Mouse (Mus musculus): ENCODE data around the gene Aldh4a1. TPM values are rescaled to one million over a fixed set of nuclear protein-coding genes. Genes with fewer than 3 reads are reported as not detected.

Aldh4a1 gene
- polyA plus RNA-seq, 1 experiment, result 22.8 TPM

DNA sequence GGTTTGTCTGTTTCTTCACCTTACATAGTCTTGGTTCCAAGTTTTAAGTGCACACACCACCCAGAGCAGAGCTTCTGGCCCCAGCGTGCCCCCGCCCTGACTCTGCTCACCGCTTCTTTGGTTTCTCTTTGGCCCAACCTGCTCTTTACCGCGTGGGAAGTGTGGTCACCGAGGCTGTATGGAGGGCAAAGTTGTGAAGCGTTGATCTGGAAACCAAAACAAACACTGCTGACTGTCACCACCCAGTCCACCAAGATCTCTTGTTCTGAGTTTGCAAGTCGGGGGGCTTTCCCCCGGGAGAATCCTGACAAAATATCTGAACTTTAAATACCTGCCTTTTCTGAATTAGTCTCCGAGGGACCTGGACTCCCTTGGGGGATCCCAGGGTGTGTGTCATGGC is 43.7 kb upstream of the Aldh4a1 start:
- peaks cover 20% of the 10 kb centered on the region for H3K4me1 ChIP-seq (ENCODE audit: control insufficient read depth, insufficient read depth, low read length)
- TF ChIP-seq CTCF (IDR thresholded peaks at IDR 0.05; ENCODE audit: extremely low read depth, insufficient read depth, low read length) (no peak), POLR2A (IDR thresholded peaks at IDR 0.05; ENCODE audit: extremely low read depth, insufficient read depth, low read length) (no peak)
- no peak overlapping the region for H3K4me3 ChIP-seq (ENCODE audit: insufficient read depth, low read length)
- no peak overlapping the region for H3K27ac ChIP-seq (ENCODE audit: insufficient read depth, low read length)

DNA sequence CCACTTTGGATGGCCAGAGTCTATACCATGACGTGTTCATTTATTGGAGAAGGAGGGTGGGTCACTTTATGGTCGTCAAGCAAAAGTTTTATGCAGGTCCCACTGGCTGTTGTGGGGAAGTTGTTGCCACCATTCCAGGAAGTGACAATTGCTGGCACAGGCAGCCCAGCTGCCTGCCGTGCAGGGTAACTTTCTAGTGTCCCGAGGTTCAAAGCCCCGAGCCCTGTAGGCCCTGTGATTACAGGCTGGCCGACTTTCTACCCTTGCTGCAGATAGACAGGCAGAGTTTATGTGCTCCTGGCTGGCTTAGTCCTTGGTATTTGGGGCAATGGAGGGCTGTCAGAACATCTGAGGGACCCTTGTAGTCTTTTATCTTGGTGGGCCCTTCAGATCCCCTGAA is 43.2 kb upstream of the Aldh4a1 start:
- no peak overlapping the region for H3K4me3 ChIP-seq (ENCODE audit: insufficient read depth, low read length)
- TF ChIP-seq POLR2A (IDR thresholded peaks at IDR 0.05; ENCODE audit: extremely low read depth, insufficient read depth, low read length) (no peak), CTCF (IDR thresholded peaks at IDR 0.05; ENCODE audit: extremely low read depth, insufficient read depth, low read length) (no peak)
- H3K4me1 ChIP-seq (ENCODE audit: control insufficient read depth, insufficient read depth, low read length), result peaks cover 20% of the 10 kb centered on the region
- H3K27ac ChIP-seq (ENCODE audit: insufficient read depth, low read length), result no peak overlapping the region

DNA sequence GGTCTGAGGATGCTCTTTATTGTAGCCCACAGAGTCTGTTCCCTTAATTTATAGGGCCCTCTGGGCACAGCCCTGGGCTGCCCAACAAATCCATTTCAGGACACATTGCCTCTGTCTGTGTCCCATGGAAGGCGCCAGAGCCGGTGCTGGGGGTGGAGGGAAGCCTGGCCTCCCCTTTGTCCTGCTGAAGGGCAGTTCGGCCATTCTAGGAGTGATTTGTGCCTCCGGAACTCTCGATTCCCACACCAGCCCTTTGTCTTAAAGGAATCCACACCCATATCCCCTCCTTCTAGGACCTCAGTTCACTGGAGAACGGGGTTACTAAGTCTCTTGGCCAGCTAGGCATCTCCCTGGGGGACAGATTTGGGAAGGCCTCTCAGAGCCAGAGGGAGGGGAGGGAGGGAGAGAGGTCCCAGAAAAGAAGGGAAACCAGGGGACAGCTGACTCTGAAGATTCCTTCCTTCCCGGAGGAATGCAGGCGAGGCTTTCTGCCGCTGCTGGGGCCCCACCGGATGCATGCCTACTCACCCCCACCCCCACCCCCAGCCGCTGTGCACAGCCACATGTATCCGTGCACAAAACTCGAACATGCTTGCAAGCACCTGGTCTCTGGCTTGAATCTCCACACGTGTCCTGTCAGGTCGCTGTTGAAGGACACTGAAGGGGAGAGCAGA is 41.9 kb upstream of the Aldh4a1 start:
- H3K4me1 ChIP-seq (ENCODE audit: control insufficient read depth, insufficient read depth, low read length), result peaks cover 18% of the 10 kb centered on the region
- TF ChIP-seq POLR2A (IDR thresholded peaks at IDR 0.05; ENCODE audit: extremely low read depth, insufficient read depth, low read length) (no peak), CTCF (IDR thresholded peaks at IDR 0.05; ENCODE audit: extremely low read depth, insufficient read depth, low read length) (no peak)
- H3K4me3 ChIP-seq (ENCODE audit: insufficient read depth, low read length), result no peak overlapping the region
- no peak overlapping the region for H3K27ac ChIP-seq (ENCODE audit: insufficient read depth, low read length)

DNA sequence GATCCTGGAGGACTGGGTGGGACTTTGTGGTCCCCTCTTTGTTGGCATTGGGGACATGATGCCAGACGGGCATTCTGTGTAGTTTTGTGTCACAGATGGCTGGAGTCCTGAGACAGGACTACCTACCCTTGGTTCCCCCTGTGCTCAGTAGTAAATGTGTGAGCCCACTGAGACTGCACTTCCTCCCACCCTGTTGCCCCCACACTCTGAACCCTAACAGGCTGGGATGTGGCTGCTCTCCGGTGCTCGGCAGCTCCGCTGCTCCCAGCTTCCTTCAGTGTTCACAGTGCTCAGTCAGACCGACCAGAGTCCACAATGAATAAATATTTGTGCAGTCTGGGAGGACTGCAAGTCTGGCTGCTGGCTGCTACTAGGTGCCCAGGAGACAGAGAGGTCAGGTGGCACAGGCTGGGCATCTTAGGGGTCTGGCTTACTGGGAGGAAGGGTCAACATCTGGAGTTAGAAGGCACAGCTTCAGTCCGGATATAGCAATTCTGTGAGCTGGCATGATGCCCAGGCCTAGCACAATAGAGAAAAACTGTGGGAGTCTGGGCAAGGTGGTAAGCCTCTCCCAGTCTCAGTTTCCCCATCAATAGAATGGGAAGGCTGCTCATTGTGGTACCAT is 41.1 kb upstream of the Aldh4a1 start:
- H3K27ac ChIP-seq (ENCODE audit: insufficient read depth, low read length), result no peak overlapping the region
- H3K4me3 ChIP-seq (ENCODE audit: insufficient read depth, low read length), result no peak overlapping the region
- H3K4me1 ChIP-seq (ENCODE audit: control insufficient read depth, insufficient read depth, low read length), result peaks cover 17% of the 10 kb centered on the region
- TF ChIP-seq CTCF (IDR thresholded peaks at IDR 0.05; ENCODE audit: extremely low read depth, insufficient read depth, low read length), result no peak
- no peak for TF ChIP-seq POLR2A (IDR thresholded peaks at IDR 0.05; ENCODE audit: extremely low read depth, insufficient read depth, low read length)

DNA sequence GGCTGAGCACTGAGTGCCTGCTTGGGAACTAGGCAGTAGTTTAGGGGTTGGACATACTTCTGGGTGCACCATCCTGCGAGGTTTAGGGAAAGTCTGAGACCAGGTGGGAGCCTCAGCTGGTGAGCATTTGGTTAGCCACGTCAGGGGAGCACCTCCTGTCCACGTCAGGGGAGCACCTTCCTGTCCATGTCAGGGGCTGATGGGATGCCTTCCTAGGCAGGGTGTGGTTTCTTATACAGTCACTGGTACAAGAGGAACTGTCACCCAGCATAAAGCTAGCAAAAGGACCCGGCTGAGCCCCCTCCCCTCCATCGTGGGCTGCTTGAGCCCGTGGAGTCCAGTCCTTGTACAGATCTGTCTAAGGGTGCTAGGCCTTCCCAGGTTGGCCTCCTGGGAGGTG is 40.3 kb upstream of the Aldh4a1 start:
- no peak for TF ChIP-seq POLR2A (IDR thresholded peaks at IDR 0.05; ENCODE audit: extremely low read depth, insufficient read depth, low read length)
- no peak for TF ChIP-seq CTCF (IDR thresholded peaks at IDR 0.05; ENCODE audit: extremely low read depth, insufficient read depth, low read length)
- Histone ChIP-seq H3K4me1 (ENCODE audit: control insufficient read depth, insufficient read depth, low read length) (peaks cover 13% of the 10 kb centered on the region), H3K27ac (ENCODE audit: insufficient read depth, low read length) (no peak overlapping the region), H3K4me3 (ENCODE audit: insufficient read depth, low read length) (no peak overlapping the region)

DNA sequence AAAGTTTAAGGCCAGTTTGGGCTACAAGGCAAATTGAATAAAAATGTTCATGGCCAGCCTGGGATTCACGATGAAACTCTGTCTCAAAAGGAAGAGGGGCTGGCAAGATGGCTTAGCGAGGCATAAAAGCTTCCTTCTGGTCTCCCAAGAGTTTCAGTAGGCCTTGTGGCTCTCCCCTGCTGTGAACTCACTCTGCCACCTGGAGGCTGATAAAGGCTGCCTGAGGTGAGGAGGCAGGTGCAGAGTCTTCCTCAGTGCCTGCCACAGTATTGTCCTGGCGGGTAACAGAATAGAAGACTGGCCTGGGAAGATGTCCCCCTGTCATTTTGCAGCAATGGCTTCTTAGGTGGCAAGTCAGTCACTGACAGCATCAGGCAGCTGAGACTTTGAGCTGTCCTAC is 39.8 kb upstream of the Aldh4a1 start:
- Histone ChIP-seq H3K4me1 (ENCODE audit: control insufficient read depth, insufficient read depth, low read length) (peaks cover 13% of the 10 kb centered on the region), H3K4me3 (ENCODE audit: insufficient read depth, low read length) (no peak overlapping the region), H3K27ac (ENCODE audit: insufficient read depth, low read length) (no peak overlapping the region)
- TF ChIP-seq CTCF (IDR thresholded peaks at IDR 0.05; ENCODE audit: extremely low read depth, insufficient read depth, low read length), result no peak
- no peak for TF ChIP-seq POLR2A (IDR thresholded peaks at IDR 0.05; ENCODE audit: extremely low read depth, insufficient read depth, low read length)

DNA sequence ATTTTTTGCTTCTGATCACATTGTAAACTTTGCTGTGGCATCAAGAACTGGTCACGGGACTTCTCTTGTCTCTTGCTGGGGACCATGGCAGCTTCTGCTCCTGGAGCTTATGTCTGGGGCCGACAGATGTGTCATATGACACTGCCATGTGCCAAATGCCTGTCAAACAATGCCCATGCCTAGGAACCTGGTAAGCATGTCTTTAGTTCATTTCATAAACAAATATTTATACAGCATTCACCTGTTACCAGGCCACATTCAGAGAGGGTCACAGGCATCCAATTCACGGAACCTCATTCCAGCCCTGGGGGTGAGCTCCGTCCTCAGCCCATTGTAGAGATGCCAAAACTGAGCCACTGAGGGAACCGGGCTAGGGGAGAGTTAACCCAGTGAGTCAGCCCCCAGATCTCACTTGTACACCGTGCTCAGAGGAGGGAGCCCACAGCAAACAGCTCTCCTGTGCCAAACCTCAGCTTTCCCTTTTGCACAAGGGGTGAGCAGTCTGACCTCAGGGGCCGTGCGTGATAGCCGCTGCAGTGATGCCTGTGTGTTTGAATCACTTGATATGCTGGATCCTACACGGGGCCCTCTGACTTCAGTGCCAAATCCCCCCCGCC is 38.9 kb upstream of the Aldh4a1 start:
- no peak overlapping the region for H3K27ac ChIP-seq (ENCODE audit: insufficient read depth, low read length)
- H3K4me1 ChIP-seq (ENCODE audit: control insufficient read depth, insufficient read depth, low read length), result peaks cover 13% of the 10 kb centered on the region
- no peak overlapping the region for H3K4me3 ChIP-seq (ENCODE audit: insufficient read depth, low read length)
- no peak for TF ChIP-seq CTCF (IDR thresholded peaks at IDR 0.05; ENCODE audit: extremely low read depth, insufficient read depth, low read length)

DNA sequence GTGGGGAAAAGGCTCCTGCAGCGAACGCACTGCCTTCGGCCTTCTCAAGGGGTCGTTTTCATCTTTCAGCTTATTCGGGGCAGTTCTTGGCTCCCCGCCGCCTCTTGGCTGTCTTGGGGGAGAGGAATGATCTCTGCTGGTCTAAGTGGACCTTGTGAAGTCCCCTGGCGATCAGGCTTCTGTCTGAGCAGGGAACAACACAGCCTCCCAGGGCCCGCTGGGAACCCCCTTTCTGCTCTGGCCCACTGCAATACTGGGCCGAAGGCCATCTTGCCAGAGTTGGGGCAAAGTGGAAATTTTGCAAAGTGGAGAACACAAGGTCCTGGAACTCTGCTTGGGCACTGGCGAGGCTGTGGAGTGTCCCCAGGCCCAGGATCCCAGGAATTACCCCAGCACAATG is 38.0 kb upstream of the Aldh4a1 start:
- H3K4me1 ChIP-seq (ENCODE audit: control insufficient read depth, insufficient read depth, low read length), result peaks cover 13% of the 10 kb centered on the region
- TF ChIP-seq POLR2A (IDR thresholded peaks at IDR 0.05; ENCODE audit: extremely low read depth, insufficient read depth, low read length) (no peak), CTCF (IDR thresholded peaks at IDR 0.05; ENCODE audit: extremely low read depth, insufficient read depth, low read length) (no peak)
- no peak overlapping the region for H3K27ac ChIP-seq (ENCODE audit: insufficient read depth, low read length)
- H3K4me3 ChIP-seq (ENCODE audit: insufficient read depth, low read length), result no peak overlapping the region

DNA sequence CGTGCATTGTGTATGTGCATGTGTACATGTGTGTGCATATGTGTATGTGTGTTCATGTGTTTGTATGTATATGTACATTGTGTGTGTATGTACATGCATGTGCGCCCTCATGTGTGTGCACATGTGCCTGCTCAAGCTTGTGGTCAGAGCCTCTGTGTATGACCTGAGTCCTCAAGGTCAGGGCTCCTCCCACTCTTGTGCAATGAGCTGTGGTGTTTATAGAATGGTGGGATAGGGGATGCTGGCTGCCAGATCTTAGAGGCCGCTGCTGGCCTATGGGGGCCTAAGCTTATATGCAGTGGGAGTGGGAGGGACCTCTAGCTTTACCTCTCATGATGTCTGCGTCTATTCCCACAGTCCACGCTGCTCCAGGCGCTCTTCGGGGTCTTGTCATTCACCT is 37.0 kb upstream of the Aldh4a1 start:
- H3K4me3 ChIP-seq (ENCODE audit: insufficient read depth, low read length), result no peak overlapping the region
- no peak overlapping the region for H3K27ac ChIP-seq (ENCODE audit: insufficient read depth, low read length)
- peaks cover 13% of the 10 kb centered on the region for H3K4me1 ChIP-seq (ENCODE audit: control insufficient read depth, insufficient read depth, low read length)
- TF ChIP-seq POLR2A (IDR thresholded peaks at IDR 0.05; ENCODE audit: extremely low read depth, insufficient read depth, low read length) (no peak), CTCF (IDR thresholded peaks at IDR 0.05; ENCODE audit: extremely low read depth, insufficient read depth, low read length) (no peak)

DNA sequence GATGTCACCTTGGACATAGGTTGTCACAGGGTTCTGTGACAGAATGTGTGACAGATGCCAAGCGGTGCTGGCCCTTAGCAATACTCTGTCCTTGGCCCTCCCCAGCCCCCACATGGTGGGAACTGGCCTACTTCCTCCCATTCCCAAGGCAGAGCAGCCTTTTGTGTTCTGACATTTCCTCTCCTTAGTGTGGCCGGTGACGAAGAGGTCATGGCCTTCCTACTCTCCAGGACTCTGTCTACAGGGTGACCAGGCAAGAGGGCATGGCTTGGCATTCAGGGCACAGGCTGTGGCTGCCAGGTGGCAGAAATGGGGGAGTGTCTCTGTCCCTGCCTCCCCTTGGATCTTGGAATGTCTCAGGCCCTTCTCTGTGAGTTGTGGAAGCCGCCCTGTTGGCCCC is 35.3 kb upstream of the Aldh4a1 start:
- no peak overlapping the region for H3K27ac ChIP-seq (ENCODE audit: insufficient read depth, low read length)
- H3K4me3 ChIP-seq (ENCODE audit: insufficient read depth, low read length), result no peak overlapping the region
- H3K4me1 ChIP-seq (ENCODE audit: control insufficient read depth, insufficient read depth, low read length), result no peaks in the 10 kb centered on the region; the same call in 1 of the 2 replicates
- TF ChIP-seq CTCF (IDR thresholded peaks at IDR 0.05; ENCODE audit: extremely low read depth, insufficient read depth, low read length) (no peak), POLR2A (IDR thresholded peaks at IDR 0.05; ENCODE audit: extremely low read depth, insufficient read depth, low read length) (no peak)
